Mouse (Mus musculus) kidney, postnatal 10 days (tissue): ENCODE measurements at regions not wholly inside any gene's neighbourhood (a gene's known extent, or its start where the extent isn't known, plus 50 kb on each side); places are given as distances from the start of the nearest gene placed in this dataset.

Experiments used
- DNase-seq: peaks from one replicate; pipeline ENCODE4 v3.0.0; 2021; ENCODE audit warnings: mixed read lengths

DNA sequence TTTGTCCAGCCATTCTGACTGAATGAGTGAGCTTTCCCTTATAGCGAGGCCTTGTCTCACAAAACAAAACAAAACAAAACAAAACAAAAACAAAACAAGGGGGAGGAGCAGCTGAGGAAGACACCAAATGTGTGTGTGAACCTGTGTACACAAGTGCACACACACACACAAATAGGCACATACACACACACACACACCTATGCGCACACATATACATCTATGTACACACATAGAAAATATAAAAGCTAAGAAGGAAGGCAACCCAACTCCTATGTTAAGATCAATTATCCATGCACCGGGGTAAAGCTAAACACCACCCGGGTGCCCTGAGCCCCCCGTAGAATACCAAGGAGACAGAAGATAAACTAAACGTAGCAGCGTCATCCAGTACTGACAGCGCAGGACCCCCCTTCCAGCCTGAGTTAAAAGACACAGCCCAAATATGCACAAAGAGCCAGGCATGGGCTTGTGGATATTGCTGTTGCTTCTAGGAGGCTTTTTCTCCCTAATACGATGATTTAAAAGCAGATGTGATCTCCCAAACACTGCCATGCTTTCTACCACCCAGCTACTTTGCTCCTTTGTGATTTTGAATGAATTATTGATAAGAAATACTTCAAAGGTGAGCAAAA lies 108.4 kb upstream of the Ptbp2 start:
- DNase-seq: no peak

GRCm38 (mm10) chr3:119890911-119891310 lies 106.6 kb upstream of the Ptbp2 start:
- DNase-seq: no peak

- DNase-seq: no peak
Measured at GRCm38 (mm10) chr3:119888487-119888886, 104.2 kb upstream of the Ptbp2 start.

DNA sequence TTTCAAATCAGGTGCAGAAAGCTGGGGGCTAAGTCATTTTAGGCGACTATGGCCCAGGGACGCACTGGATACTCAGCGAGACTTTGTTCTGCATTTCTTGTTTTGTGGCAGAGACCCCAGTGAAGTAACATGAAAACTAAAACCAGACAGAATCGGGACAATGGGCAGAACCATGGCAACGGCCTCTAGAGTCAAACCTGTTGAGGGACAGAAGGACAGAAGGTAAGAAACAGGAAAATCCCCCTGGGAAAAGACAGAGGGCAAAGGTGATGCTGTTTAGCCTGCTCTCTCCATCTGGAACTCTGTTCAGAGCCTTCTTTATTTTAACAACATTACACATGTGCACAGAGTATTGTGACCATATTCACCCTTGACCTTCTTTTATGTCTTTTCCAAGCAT lies 92.1 kb upstream of the Ptbp2 start:
- no peak for DNase-seq

GRCm38 (mm10) chr3:119875061-119875460 lies 90.8 kb upstream of the Ptbp2 start:
- no peak for DNase-seq

DNA sequence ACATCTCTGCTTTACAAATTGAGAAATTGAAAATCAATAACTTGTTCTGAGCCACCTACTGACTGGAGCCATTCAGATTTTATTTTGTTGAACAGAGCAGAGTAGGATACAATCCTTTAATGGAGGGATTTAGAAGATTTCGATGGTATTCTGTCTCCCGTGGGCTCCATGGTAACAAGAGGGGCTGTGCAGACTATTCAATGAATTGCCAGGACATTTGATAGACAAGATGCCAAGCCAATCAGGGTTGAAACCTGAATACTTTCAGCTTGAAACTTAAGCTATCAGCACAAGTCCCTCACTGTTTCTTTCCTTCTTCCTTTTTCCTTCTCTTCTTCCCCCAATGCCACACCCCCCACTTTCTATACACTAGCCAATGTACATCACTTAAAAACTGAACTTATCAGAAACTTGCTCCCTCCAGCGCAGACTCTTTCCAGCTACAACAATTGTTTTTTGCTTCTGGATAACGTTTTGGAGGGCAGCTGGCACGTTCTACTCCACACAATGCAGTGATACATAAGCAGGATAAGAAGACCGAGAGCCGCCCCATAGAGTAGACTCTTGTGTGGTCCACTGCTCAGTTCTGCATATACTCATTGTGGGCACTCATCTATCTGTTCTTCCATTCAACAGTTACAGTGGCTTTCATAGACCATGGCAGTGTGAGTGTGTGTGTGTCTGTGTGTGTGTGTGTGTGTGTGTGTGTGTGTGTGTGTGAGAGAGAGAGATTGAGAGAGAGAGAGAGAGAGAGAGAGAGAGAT lies 78.1 kb upstream of the Ptbp2 start:
- no peak for DNase-seq
